Mouse (Mus musculus) layer of hippocampus, postnatal 10 days (tissue): Measurements from ENCODE around the gene Hdac11. TPM values are rescaled to one million over a fixed set of nuclear protein-coding genes. Genes with fewer than 3 reads are reported as not detected.

Experiments
- DNase-seq, 2 experiments: peaks; one replicate each; pipeline ENCODE4 v3.0.0; 2021; ENCODE audit warnings: low spot score in 2 of 2
- total RNA-seq, 2 experiments: library from RNA; stranded (reverse); gene quantifications; 2 replicates each; pipeline ENCODE4 v1.2.3; 2021

Gene Hdac11
- total RNA-seq, 2 experiments from 2014 or later, result 96.2 to 103 TPM

DNA sequence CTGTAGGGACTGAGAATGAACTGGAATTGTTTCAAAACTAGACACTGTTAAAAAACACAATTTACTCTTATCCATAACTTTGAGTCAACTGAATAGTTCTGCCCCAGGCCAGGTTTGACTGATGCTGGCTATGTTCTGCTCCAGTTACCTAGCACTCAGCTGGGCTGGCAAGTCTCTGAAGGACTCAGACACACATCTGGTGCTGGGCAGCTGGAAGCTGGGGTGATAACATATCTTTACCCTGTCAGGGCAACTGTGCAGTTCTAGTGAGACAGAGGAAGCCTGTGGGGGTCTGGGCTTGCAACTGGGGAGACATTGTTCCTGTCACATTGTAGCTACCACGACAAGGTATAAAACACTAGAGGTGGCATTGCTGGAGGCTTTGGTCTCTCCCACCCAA lies 25.6 kb upstream of the Hdac11 start:
- no peak for DNase-seq

DNA sequence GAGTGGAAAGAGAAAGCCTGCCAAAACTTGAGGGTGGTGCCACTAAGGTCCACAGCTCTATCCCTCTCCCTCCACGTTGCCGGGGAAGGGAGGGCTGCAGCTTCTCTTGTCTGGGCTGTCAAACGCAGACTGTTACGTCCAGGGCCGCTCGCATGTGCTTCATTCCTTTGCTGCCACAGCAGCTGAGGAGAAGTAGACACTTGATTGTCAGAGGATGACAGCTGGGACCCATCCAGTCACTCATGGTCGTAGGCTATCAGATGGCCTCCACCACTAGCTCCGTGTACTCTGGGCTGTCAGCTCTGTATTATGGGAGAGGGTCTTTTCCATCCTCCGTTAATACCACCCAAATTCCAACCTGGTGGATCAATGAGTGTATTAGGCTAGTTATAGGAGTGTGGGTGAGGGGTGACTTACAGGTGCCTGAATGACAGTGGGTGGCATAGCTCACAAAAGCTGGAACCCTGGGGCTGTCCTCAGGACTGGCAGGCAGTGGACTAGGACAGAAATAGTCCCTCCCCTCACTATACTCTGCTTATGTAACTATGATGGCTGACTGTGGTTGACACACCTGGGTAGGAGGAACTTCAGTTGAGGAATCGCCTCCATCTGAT lies 19.0 kb upstream of the Hdac11 start:
- no peak for DNase-seq

DNA sequence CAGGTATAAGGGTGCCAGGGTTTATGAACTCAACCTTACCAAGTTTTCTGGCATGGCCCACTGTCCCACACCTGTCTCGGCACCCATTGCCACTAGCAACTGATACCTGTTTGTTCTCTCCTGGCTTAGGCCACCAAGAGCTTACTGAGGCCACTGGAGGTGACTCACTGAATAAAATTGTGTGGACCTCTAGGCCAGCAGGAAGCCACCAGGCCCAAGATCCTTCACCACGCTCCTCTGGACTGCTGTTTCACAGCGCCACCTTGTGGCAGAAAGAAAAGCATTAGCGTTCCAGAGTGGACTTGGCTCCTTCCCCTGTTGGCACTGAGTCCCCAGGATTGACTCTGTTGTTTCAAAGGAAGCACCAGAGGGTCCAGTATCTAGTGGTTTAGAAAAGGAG lies 16.6 kb upstream of the Hdac11 start:
- DNase-seq, result peak; percentile 73 to 83

DNA sequence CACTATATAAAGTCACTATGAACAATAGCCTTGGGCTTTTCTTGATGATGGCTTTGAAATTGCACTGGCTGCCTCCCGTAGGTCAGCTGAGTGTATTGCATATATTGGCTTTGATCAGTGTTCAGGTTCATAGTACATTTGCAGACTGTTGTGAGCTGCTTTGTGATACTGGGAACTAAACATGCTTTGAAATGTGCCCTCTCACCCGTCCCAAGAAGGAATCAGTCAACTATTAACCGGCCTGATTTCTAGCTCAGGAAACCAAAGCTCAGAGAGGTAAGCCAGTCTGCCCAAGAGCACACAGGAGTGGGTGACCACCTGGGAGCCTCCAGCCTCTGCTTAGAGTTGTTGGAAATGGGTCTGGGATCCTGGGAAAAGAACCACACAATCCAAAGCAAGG lies 11.4 kb upstream of the Hdac11 start:
- no peak for DNase-seq

DNA sequence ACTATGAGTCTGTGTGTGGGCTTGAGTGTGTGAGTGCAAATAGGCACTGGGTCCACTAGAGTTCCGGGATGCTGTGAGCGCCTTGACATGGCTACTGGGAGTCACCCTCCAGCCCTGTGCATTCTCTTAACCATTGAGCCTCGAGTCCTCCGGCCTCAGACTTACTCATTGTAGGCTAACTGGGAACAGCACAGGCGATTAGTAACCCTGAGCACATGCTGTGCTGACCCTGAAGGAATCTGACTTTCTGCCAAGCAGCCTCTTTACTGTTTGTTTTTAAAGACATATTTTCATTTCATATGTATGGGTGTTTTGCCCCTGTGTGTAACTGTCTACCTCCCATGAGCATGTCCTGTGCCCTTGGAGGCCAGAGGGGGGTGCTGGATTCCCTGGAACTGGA lies 10.9 kb upstream of the Hdac11 start:
- no peak for DNase-seq

DNA sequence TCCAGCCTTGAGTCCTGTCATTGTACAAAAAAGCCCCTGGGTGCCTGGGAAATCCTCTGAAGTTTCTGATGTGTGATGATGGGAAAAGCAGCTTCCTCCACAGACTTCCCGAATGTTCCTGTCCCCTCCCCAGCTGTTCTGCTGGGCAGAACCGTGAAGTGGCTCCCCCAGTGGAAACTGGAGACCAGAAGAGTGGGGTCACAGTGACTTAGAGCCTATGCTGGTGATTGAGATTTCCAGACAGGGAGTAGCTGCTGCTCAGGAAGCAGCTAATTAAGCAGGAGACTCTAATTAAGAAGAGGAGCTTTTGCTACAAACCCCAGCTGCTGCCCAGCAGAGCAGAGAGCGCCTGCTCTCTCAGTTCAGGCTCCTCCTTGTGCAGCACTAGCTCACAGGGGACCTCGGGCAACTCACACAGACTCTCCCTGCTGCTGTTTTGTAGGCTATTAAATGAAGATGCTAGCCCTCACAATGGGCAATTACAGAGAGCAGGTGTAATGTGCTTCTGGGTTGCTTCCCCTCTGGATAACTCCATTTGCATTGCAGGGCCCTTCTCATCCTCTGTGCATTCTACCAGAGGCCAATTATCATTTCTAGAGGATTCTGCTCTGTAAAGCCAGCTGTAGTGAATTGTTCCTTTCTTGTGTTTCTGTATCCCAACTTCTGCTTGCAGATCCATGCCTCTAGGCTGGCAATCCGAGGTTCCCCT lies 9.9 kb upstream of the Hdac11 start:
- DNase-seq, result no peak

DNA sequence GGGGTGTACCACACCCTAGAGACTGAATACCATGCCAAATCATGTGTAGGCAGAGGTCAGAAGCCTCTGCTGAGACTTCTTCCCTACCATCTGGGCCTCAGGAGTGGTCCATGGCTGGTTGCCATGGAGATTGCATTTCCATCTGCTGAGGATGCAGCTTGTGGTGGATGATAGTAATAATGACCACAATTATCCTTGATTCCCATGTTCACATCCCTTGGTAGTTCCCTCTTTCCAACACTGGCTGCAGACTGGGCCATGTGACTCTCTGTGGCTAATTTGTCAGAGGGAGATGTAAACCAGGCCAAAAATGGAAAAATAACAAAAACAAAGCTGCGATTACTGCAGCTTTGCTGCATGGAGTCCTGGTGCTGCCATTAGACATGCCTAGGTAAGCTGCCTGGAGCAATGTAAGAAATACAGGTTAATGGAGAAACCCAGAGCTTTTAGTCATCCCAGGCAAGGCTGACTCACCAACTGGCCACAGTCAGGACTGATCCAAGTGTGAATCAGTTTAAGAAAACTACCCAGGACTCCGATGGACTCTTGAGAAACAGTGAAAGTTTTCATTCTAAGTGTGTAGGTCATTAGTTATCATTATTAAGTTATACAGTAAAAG lies 9.2 kb upstream of the Hdac11 start:
- no peak for DNase-seq

DNA sequence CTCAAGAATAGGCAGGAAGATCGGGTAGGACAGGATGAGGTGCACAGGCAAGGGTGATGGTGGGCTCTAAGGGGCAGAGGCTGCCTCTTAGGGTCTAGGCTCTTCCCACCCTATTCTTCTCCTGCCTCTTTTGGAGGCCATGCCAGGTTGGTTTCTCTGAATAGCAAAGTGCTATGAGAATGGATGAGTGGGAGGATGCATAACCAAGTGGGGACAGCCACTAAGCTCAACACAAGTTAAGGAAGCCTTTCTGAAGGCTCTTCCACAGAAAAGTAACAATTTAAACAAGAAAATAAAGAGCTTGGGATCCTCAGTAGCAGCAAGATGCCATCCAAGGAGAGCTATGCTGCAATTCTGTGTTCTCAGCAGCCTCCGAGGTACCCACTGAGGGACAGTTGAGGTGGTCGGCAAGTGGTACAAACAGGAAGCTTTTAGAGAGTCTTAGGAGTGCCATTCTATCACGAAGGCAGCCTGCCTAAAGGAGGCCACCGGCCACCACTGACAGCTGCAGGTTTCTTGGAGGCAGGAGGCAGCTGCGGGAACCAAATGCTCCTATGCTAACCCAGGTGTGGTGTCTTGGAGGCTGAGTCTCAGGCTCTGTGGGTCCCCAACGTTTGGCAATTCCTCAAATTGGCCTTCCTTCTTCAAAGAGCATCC lies 3.4 kb upstream of the Hdac11 start:
- DNase-seq, result no peak

DNA sequence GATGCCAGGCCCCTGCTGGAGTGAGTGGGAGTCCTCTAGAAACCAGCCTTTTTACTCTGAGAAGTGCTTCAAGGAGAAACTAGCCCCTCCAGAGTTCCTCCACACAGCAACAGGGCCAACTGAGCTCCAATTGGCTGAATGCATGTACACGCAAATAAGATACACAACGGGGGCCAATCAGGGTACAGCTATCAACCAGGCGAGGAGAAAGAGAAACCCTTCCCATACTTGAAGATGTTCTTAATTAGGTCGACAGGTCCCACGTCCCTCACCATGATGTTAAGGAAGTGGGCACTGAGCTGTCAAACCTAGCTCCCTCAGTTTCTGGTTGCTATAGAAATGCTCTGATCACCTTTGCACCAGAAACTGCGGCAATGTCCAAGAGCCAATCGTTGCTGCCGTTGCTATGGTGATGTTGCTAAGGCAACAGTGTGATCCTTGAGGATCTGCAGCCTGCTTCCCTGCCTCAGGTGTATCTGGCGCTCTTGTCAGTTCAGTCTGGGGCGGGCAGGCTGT lies 2.9 kb upstream of the Hdac11 start:
- peak; percentile 42 to 53 for DNase-seq

DNA sequence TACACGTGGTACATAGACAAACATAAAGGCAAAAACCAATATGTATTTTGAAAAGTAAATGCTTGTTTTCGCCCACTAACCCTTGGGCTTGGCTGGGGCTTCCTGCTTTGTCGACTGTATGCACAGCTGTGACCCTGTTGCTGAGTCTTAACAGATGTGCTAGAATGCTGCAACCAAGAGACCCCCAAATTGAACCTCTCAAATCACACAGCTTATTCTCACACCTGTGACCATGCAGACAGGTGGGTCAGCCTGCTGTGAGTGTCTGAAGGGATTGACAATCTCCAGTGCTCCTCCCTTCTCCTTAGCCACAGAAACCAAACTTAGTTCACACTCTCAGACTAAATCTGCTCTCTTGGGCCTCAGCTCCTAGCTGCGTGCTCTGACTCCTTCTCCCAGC lies 1.8 kb upstream of the Hdac11 start:
- DNase-seq, result no peak

DNA sequence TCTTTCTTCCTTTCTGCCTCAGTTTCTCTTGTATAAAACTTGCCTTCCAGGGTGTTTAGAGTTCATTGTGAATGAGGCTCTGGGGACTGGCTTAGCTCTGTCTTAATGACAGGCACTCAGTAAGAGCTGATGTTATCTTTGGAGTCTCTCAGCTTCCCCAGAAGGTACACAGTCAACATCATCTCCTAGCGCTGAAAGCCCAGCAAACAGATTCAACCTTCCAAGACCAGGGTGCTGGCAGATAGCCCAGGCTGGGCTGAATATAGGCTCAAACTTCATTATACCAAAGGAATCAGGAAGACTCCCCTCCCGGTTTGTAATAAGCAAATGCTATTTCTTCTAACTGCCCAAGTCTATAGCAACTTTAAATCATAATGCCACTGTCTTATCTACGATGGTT lies 1.2 kb upstream of the Hdac11 start:
- DNase-seq, result no peak

DNA sequence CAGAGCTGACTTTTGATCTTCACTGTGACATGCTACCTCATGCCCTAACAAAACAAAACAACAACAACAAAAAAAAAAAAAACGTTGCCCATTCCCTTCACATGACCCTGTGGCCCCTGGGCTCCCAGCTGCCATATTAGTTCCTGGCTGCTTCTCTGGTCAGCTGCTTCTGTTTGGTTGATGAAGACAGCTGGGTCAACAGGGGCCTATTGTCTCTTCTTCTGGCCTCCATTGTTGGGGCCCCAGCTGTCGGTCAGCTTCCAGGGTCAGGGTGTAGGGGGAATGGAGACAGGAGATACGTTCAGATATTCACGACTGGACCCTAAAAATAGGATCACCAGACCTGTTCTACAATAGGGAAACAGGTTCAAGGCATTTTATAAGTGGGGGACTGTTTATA lies 403 bp upstream of the Hdac11 start:
- DNase-seq, result no peak

DNA sequence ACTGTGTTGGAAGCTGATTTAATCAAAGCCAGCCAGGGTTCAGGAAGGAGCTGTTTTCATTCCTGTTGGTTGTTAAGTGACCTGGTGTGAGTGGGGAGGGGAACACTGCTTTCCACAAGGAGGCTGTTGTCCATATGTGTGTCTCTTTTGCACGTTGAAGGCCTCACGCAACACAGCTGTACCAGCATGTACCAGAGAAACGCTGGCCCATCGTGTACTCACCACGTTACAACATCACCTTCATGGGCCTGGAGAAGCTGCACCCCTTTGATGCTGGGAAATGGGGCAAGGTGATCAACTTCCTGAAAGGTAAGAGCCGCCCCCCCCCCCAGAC lies 739 bp downstream of the Hdac11 start:
- no peak for DNase-seq

DNA sequence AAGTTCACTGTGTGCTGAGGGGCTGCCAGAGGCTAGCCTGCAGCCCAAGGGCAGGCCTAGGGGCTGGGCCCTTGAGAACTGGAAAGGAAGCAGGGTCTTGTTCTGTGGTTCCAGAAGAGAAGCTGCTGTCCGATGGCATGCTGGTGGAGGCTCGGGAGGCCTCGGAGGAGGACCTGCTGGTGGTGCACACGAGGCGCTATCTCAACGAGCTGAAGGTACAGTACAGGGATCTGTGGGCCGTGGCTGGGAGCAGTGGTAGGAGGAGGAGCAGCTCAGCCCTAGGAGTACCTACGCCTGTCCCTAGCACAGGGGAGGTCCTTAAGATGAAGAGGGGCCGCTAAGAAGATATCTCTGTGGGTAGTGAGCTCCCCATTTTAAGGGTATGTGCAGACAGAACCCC lies 2.6 kb downstream of the Hdac11 start:
- no peak for DNase-seq

DNA sequence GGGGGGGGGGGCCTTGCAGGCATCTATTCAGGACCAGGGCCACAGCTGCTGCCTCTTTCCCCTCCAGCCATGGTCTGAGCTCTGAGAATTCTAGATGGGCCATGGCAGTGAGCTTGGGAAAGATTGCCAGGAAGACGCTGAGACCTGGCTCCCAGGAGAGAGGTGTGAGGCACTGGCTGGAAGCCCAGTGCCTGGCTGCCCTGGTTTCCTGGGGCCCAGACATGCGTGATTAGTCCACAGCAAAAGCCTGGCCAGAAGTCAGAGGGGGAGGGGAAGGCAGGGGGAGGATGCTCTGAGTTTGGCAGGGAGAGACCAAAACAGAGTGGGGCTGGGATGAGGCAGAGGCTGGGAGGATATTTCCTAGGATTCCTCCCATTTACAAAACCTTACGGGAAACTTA lies 3.9 kb downstream of the Hdac11 start:
- peak; percentile 51 to 61 for DNase-seq

DNA sequence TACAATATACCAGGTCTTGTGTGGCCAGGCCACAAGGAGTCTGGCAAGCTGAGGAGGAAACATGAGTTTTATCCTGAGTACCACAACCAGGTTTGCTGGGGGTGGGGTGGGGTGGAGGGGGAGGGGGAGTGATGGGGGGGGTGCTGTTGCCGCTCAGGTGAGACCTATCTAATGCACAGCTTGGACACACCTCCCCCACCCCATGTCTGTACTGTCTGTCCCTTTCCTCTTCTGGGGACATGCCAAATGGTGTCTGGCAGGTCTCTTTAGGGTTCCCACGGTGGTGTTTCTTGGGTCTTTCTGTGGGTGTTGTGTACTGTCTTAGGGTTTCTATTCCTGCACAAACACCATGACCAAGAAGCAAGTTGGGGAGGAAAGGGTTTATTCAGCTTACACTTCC lies 4.5 kb downstream of the Hdac11 start:
- DNase-seq, result no peak

DNA sequence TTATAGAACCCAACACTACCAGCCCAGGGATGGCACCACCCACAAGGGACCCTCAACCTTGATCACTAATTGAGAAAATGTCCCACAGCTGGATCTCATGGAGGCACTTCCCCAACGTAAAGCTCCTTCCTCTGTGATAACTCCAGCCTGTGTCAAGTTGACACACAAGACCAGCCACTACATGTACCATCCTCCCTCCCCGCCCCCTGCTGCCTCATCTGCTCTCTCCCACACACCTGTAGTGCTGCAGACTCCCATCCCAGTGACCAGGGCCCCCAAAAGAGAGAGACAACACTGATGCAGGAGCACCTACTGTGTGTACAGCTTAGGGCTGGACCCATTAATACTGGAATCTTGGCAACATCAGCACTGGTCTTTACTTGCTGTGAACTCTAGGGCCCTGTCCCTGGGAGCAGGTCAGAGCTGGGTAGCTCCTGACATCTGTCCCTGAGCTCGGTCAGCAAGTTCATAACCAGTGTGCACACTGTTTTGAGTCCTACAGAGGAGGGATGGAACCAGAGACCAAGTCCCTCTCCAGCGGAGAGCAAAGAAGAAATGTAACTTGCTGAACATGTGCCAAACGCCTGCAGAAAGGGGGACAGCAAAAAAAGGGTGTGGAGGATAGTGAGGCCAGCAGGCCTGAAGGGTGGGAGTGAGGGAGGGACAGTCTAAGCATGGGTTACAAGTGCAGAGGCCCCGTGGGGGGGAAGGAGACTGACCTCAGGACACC lies 5.2 kb downstream of the Hdac11 start:
- DNase-seq, result no peak

DNA sequence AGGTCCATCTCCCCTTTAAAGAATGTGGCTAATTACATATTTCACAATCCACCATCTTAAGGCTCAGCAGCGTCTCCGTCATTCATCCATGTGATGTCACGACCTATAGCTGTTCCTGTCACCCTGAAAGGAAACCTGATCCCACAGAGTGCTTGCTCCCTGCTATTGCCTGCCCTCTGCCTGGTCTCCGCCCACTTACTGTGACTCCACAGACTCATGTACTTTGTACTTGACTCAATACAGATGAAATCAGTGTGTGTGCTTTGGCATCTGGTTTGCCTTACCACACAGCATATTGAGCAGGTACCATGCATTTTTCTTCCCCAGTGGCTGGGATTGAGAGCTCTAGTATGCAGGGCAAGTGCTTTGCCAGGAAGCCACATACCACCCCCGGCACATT lies 5.8 kb downstream of the Hdac11 start:
- DNase-seq, result no peak

DNA sequence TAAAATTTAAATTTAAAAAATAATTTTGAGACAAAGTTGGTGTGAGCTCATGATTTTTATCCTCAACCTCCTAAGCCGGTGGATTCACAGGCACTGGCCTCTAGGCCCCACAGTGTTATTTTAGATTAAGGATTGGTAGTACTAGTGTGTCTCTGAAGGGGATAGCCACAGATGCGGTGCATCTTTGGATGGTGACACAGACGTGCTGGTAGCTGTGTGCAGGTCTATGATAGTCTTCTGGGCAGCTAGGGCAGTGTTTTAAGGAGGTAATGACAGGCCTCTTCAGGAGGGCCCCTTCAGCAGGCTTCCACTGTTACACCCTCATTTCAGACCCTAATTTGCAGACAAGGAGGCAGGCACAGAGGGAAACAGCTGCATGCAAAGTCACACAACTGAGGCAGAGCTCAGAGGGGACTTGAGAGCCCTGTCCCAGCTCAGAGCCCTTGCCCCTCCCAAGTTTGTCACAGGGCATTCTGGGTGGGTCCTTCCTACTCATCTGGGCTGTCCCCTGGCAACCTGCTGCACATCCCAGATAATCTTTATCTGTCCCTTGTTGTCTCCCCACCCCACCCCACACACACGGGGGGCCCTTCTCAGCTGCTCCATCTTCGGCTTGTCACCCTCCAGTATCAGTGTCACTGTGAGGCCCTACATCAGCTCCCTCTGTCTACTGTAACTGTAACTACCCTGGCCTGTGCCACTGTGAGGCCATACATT lies 6.9 kb downstream of the Hdac11 start:
- no peak for DNase-seq

DNA sequence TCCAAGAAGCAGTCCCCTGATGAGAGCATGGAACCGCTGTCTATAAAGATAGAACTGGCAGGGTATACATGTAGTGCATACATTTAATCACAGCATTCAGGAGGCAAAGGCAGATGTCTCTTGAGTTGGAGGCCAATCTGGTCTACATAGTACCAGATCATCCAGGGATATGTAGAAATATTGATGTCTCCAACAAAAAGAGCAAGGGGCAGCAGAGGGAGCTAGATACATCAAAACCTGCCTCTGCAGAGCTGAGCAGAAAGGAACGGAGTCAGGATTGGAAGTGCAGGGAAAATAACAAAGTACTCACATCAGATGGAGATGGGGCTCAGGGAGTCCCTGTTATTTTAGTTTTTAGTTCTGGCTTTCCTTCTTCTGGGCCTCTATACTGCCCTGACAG lies 8.1 kb downstream of the Hdac11 start:
- peak in 1 of 2 experiments; percentile 34 for DNase-seq

DNA sequence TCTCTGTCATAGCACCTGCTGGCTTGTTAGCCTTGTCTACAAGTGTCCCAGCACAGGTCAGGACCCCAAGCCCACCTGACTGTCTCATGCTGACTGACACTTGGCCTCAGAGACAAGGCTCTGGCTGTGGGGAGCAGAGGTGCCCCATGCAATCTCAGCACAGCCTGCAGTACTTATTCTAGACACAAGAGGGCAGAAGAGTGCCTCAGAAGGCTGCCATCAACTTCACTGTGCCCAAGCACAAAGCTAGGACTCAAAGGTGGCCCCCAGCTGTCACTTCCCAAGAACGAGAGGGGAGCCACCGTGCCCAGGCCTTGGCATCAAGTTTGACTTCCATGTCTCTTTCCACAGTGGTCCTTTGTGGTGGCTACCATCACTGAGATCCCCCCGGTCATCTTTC lies 8.7 kb downstream of the Hdac11 start:
- DNase-seq, result peak; percentile 84 to 86
